Mouse (Mus musculus): ENCODE data around the gene Zfpm1. TPM values are rescaled to one million over a fixed set of nuclear protein-coding genes. Genes with fewer than 3 reads are reported as not detected.

The Zfpm1 gene
- polyA plus RNA-seq, 1 experiment from 2014 or later: 2.3 TPM

- Histone ChIP-seq H3K4me2 (replicated peaks; ENCODE audit: low read depth) (no peak overlapping the region), H3K36me3 (ENCODE audit: control insufficient read depth, insufficient read depth, low read length) (no peaks in the 10 kb centered on the region), H3K4me1 (replicated peaks; ENCODE audit: control insufficient read depth, insufficient read depth) (peaks cover 7% of the 10 kb centered on the region; the same call in 1 of the 2 replicates), H3K9me3 (ENCODE audit: control insufficient read depth, low read length) (no peaks in the 10 kb centered on the region), H3K9ac (ENCODE audit: low read length) (no peak overlapping the region; the same call in 1 of the 2 replicates), H3K27ac (replicated peaks) (no peak overlapping the region), H3K4me3 (ENCODE audit: low read depth, low read length) (no peak overlapping the region), H3K27me3 (ENCODE audit: control insufficient read depth, insufficient read depth, low read length) (no peaks in the 10 kb centered on the region)
- DNase-seq (ENCODE audit: low spot score): no peak
- WGBS: 84% methylated on average over 3 of the region's 3 CpGs
- TF ChIP-seq EP300 (optimal IDR thresholded peaks at IDR 0.05): no peak
- TF ChIP-seq CTCF (IDR thresholded peaks at IDR 0.05; ENCODE audit: low read depth): no peak
- no peak for ATAC-seq (ENCODE audit: low FRiP score, low TSS enrichment)
Observed at GRCm38 (mm10) chr8:122288344-122288743, 6.4 kb downstream of the Zfpm1 start.

- Histone ChIP-seq H3K9ac (ENCODE audit: low read length) (no peak overlapping the region), H3K36me3 (ENCODE audit: control insufficient read depth, insufficient read depth, low read length) (no peaks in the 10 kb centered on the region)
Observed at GRCm38 (mm10) chr8:122291075-122291474, 9.1 kb downstream of the Zfpm1 start.

GRCm38 (mm10) chr8:122291549-122291948, 9.6 kb downstream of the Zfpm1 start:
- Histone ChIP-seq H3K4me3 (ENCODE audit: low read depth, low read length) (no peak overlapping the region), H3K36me3 (ENCODE audit: control insufficient read depth, insufficient read depth, low read length) (no peaks in the 10 kb centered on the region), H3K4me1 (replicated peaks; ENCODE audit: control insufficient read depth, insufficient read depth) (peaks cover 5% of the 10 kb centered on the region; the same call in 1 of the 2 replicates), H3K4me2 (replicated peaks; ENCODE audit: low read depth) (no peak overlapping the region), H3K9me3 (ENCODE audit: control insufficient read depth, low read length) (no peaks in the 10 kb centered on the region), H3K9ac (ENCODE audit: low read length) (no peak overlapping the region), H3K27ac (replicated peaks) (no peak overlapping the region; the same call in 1 of the 2 replicates), H3K27me3 (ENCODE audit: control insufficient read depth, insufficient read depth, low read length) (no peaks in the 10 kb centered on the region)
- TF ChIP-seq CTCF (IDR thresholded peaks at IDR 0.05; ENCODE audit: low read depth): no peak
- no peak for TF ChIP-seq EP300 (optimal IDR thresholded peaks at IDR 0.05)
- WGBS: 62% methylated on average over 10 of the region's 10 CpGs
- DNase-seq (ENCODE audit: low spot score): peak; percentile 58
- no peak for ATAC-seq (ENCODE audit: low FRiP score, low TSS enrichment)

More at GRCm38 (mm10) chr8:122291075-122291474, 9.1 kb downstream of the Zfpm1 start:
- Histone ChIP-seq H3K4me1 (replicated peaks; ENCODE audit: control insufficient read depth, insufficient read depth) (peaks cover 5% of the 10 kb centered on the region; the same call in 1 of the 2 replicates), H3K27ac (replicated peaks) (no peak overlapping the region), H3K4me2 (replicated peaks; ENCODE audit: low read depth) (no peak overlapping the region), H3K9me3 (ENCODE audit: control insufficient read depth, low read length) (no peaks in the 10 kb centered on the region), H3K4me3 (ENCODE audit: low read depth, low read length) (no peak overlapping the region), H3K27me3 (ENCODE audit: control insufficient read depth, insufficient read depth, low read length) (no peaks in the 10 kb centered on the region)
- DNase-seq (ENCODE audit: low spot score) (no peak), ATAC-seq (ENCODE audit: low FRiP score, low TSS enrichment) (no peak)
- WGBS: 58% methylated on average over 12 of the region's 12 CpGs
- TF ChIP-seq CTCF (IDR thresholded peaks at IDR 0.05; ENCODE audit: low read depth) (no peak), EP300 (optimal IDR thresholded peaks at IDR 0.05) (no peak)

- Histone ChIP-seq H3K9ac (ENCODE audit: low read length) (no peak overlapping the region), H3K27ac (replicated peaks) (no peak overlapping the region), H3K36me3 (ENCODE audit: control insufficient read depth, insufficient read depth, low read length) (no peaks in the 10 kb centered on the region), H3K4me2 (replicated peaks; ENCODE audit: low read depth) (no peak overlapping the region), H3K4me1 (replicated peaks; ENCODE audit: control insufficient read depth, insufficient read depth) (peaks cover 5% of the 10 kb centered on the region; the same call in 1 of the 2 replicates), H3K27me3 (ENCODE audit: control insufficient read depth, insufficient read depth, low read length) (no peaks in the 10 kb centered on the region), H3K9me3 (ENCODE audit: control insufficient read depth, low read length) (no peaks in the 10 kb centered on the region), H3K4me3 (ENCODE audit: low read depth, low read length) (no peak overlapping the region)
- WGBS: 63% methylated on average over 8 of the region's 10 CpGs
- TF ChIP-seq CTCF (IDR thresholded peaks at IDR 0.05; ENCODE audit: low read depth): no peak
- TF ChIP-seq EP300 (optimal IDR thresholded peaks at IDR 0.05): no peak
- ATAC-seq (ENCODE audit: low FRiP score, low TSS enrichment) (no peak), DNase-seq (ENCODE audit: low spot score) (no peak)
Observed at GRCm38 (mm10) chr8:122293484-122293883, 11.5 kb downstream of the Zfpm1 start.

GRCm38 (mm10) chr8:122294273-122294683, 12.3 kb downstream of the Zfpm1 start:
- Histone ChIP-seq H3K27me3 (ENCODE audit: control insufficient read depth, insufficient read depth, low read length) (no peaks in the 10 kb centered on the region), H3K36me3 (ENCODE audit: control insufficient read depth, insufficient read depth, low read length) (no peaks in the 10 kb centered on the region), H3K9ac (ENCODE audit: low read length) (no peak overlapping the region), H3K27ac (replicated peaks) (0 out of 2 replicates have a peak overlapping the region, but pooled peaks have one; percentile 18), H3K9me3 (ENCODE audit: control insufficient read depth, low read length) (no peaks in the 10 kb centered on the region), H3K4me2 (replicated peaks; ENCODE audit: low read depth) (peak overlapping the region; percentile 12; the same call in 1 of the 2 replicates), H3K4me1 (replicated peaks; ENCODE audit: control insufficient read depth, insufficient read depth) (peaks cover 5% of the 10 kb centered on the region; the same call in 1 of the 2 replicates), H3K4me3 (ENCODE audit: low read depth, low read length) (no peak overlapping the region)
- TF ChIP-seq CTCF (IDR thresholded peaks at IDR 0.05; ENCODE audit: low read depth): no peak
- no peak for TF ChIP-seq EP300 (optimal IDR thresholded peaks at IDR 0.05)
- DNase-seq (ENCODE audit: low spot score) (peak; percentile 91), ATAC-seq (ENCODE audit: low FRiP score, low TSS enrichment) (peak; percentile 94)
- 8% methylated on average over 7 of the region's 7 CpGs for WGBS

GRCm38 (mm10) chr8:122295389-122295788, 13.4 kb downstream of the Zfpm1 start:
- Histone ChIP-seq H3K4me3 (ENCODE audit: low read depth, low read length) (no peak overlapping the region), H3K9me3 (ENCODE audit: control insufficient read depth, low read length) (no peaks in the 10 kb centered on the region), H3K36me3 (ENCODE audit: control insufficient read depth, insufficient read depth, low read length) (no peaks in the 10 kb centered on the region), H3K4me1 (replicated peaks; ENCODE audit: control insufficient read depth, insufficient read depth) (peaks cover 5% of the 10 kb centered on the region; the same call in 1 of the 2 replicates), H3K4me2 (replicated peaks; ENCODE audit: low read depth) (no peak overlapping the region), H3K9ac (ENCODE audit: low read length) (no peak overlapping the region), H3K27me3 (ENCODE audit: control insufficient read depth, insufficient read depth, low read length) (no peaks in the 10 kb centered on the region), H3K27ac (replicated peaks) (0 out of 2 replicates have a peak overlapping the region, but pooled peaks have one; percentile 30)
- no peak for DNase-seq (ENCODE audit: low spot score)
- TF ChIP-seq CTCF (IDR thresholded peaks at IDR 0.05; ENCODE audit: low read depth): no peak
- TF ChIP-seq EP300 (optimal IDR thresholded peaks at IDR 0.05): no peak
- ATAC-seq (ENCODE audit: low FRiP score, low TSS enrichment): no peak
- 61% methylated on average over 9 of the region's 9 CpGs for WGBS
